Mouse (Mus musculus) megakaryocyte, embryonic 14.5 days (primary cell): ENCODE data around the gene D11Wsu47e.

ENCODE experiments used
- FLI1 ChIP-seq: IDR thresholded peaks from 2 replicates; pipeline ENCODE4 v1.6.1; 2012; ENCODE audit warnings: low read length, inconsistent platforms, mixed read lengths
- GATA1 ChIP-seq: IDR thresholded peaks from 3 replicates; pipeline ENCODE4 v1.6.1; 2012; ENCODE audit warnings: mixed read lengths, low read length, inconsistent platforms, borderline replicate concordance

GRCm38 (mm10) chr11:113729239-113729638 is 45.0 kb downstream of the D11Wsu47e start:
- TF ChIP-seq GATA1 (no peak), FLI1 (no peak)
